Mouse (Mus musculus): ENCODE data around the gene Tmub1. TPM values are rescaled to one million over a fixed set of nuclear protein-coding genes. Genes with fewer than 3 reads are reported as not detected.

Gene Tmub1
- polyA plus RNA-seq, 1 experiment, result 9.8 TPM

DNA sequence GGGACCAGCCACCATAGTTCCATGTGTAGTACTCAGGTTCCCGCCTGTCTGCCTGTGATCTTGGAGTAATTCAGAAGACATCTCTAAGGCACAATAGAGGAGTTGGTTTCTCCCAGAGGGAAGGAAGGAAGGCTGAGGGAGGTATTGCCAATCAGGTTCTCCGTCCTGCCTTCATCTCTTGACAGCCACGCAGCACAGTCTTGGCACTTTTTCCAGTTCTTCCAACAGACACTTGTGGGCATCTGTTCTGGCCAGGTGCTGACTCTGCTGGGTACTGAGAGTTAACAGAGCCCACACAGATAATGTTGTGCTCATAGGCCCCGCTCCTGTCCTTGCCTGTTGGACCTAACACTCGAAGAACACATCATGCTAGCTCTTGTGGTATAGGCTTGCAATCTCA, 39.1 kb upstream of the Tmub1 start:
- Histone ChIP-seq H3K27me3 (ENCODE audit: control insufficient read depth, insufficient read depth, insufficient read length) (no peaks in the 10 kb centered on the region), H3ac (ENCODE audit: control insufficient read depth, insufficient read length, low read depth) (no peak overlapping the region), H3K4me3 (ENCODE audit: insufficient read depth, poor library complexity, severe bottlenecking) (no peak overlapping the region), H3K36me3 (ENCODE audit: control insufficient read depth, insufficient read depth) (peaks cover 63% of the 10 kb centered on the region), H3K79me2 (ENCODE audit: control insufficient read depth, insufficient read depth) (no peaks in the 10 kb centered on the region), H3K79me3 (ENCODE audit: low read depth) (no peaks in the 10 kb centered on the region)
- TF ChIP-seq MYOD1 (IDR thresholded peaks at IDR 0.05; ENCODE audit: control insufficient read depth, insufficient read length, low read depth) (no peak), USF1 (IDR thresholded peaks at IDR 0.05; ENCODE audit: low read depth) (no peak)

DNA sequence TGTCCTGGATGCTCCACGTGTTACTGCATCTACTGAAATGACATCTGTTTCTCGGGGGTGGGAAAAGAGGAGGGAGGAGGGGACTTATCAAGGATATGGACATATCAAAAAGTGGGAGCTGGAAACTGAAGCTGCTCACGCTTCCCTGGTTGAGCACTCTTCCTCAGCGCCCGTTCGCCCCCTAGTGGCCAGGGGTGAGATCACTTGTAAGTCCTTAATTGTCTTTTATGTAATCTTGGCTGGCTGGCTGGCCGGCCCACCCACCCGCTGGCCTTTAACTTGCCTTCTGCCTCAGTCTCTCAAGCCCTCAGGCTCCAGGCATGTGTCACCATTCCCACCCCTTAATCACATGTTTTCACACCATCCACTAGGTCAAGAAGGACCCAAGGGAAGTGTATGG, 38.4 kb upstream of the Tmub1 start:
- Histone ChIP-seq H3K79me3 (ENCODE audit: low read depth) (no peaks in the 10 kb centered on the region), H3K36me3 (ENCODE audit: control insufficient read depth, insufficient read depth) (peaks cover 61% of the 10 kb centered on the region), H3K4me3 (ENCODE audit: insufficient read depth, poor library complexity, severe bottlenecking) (no peak overlapping the region), H3K79me2 (ENCODE audit: control insufficient read depth, insufficient read depth) (no peaks in the 10 kb centered on the region), H3K27me3 (ENCODE audit: control insufficient read depth, insufficient read depth, insufficient read length) (no peaks in the 10 kb centered on the region), H3ac (ENCODE audit: control insufficient read depth, insufficient read length, low read depth) (no peak overlapping the region)
- TF ChIP-seq FOSL1 (IDR thresholded peaks at IDR 0.05; ENCODE audit: insufficient read depth, low read length, poor library complexity, severe bottlenecking), result no peak
- no peak for TF ChIP-seq MYOD1 (IDR thresholded peaks at IDR 0.05; ENCODE audit: control insufficient read depth, insufficient read length, low read depth)
- no peak for TF ChIP-seq MAX (IDR thresholded peaks at IDR 0.05)
- TF ChIP-seq MYOG (IDR thresholded peaks at IDR 0.05; ENCODE audit: control insufficient read depth, extremely low read depth, insufficient read length), result no peak
- no peak for TF ChIP-seq CEBPB (IDR thresholded peaks at IDR 0.05; ENCODE audit: low read depth)
- TF ChIP-seq USF1 (IDR thresholded peaks at IDR 0.05; ENCODE audit: low read depth), result no peak
- peak; percentile 65 for TF ChIP-seq CTCF (IDR thresholded peaks at IDR 0.05; ENCODE audit: control insufficient read depth, insufficient read depth, insufficient read length)

DNA sequence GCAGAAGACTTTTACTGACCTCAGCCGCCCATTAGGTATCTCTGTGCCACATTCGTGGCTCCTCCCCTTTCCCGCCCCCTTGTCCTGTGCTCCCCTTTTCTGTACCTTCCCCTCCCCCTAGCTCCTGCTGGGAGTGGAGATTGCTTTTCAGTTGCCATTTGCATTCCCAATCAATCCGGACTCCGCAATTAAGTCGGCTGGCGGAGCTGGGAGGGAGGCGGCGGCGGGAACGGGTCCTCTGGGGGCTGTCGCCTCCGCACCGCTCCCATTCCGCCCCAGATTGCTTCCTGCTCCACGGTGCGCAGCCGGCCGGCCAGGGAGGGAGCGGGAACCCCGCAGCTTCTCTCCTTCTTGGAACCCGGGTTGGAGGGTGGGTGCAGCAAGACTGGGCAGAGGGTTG, 37.3 kb upstream of the Tmub1 start:
- TF ChIP-seq MYOD1 (IDR thresholded peaks at IDR 0.05; ENCODE audit: control insufficient read depth, insufficient read length, low read depth), result no peak
- Histone ChIP-seq H3K79me3 (ENCODE audit: low read depth) (no peaks in the 10 kb centered on the region), H3ac (ENCODE audit: control insufficient read depth, insufficient read length, low read depth) (no peak overlapping the region), H3K27me3 (ENCODE audit: control insufficient read depth, insufficient read depth, insufficient read length) (no peaks in the 10 kb centered on the region), H3K4me3 (ENCODE audit: insufficient read depth, poor library complexity, severe bottlenecking) (no peak overlapping the region), H3K79me2 (ENCODE audit: control insufficient read depth, insufficient read depth) (no peaks in the 10 kb centered on the region), H3K36me3 (ENCODE audit: control insufficient read depth, insufficient read depth) (peaks cover 56% of the 10 kb centered on the region)

DNA sequence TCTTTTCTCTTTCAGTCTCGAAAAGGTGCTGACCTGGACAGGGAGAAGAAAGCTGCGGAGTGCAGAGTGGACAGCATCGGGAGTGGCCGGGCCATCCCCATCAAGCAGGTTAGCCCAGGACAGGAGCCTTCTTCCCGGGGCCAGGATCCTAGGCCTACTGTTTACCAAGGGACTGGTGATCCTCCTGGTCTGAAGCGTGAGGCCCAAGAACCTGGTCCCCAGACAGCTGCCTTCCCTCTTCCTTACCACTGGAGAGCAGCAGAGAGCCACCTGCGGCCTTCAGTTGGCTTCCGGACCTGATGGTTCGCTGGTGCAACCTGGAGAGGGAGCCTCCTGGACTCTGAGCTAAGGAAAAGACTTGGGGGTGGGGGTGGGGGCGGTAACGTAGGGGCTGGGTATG, 35.7 kb upstream of the Tmub1 start:
- TF ChIP-seq MYOG (IDR thresholded peaks at IDR 0.05; ENCODE audit: control insufficient read depth, extremely low read depth, insufficient read length) (no peak), CTCF (IDR thresholded peaks at IDR 0.05; ENCODE audit: control insufficient read depth, insufficient read depth, insufficient read length) (peak; percentile 52)
- H3K79me2 ChIP-seq (ENCODE audit: control insufficient read depth, insufficient read depth), result no peaks in the 10 kb centered on the region
- no peak overlapping the region for H3K4me3 ChIP-seq (ENCODE audit: insufficient read depth, poor library complexity, severe bottlenecking)
- H3K27me3 ChIP-seq (ENCODE audit: control insufficient read depth, insufficient read depth, insufficient read length), result no peaks in the 10 kb centered on the region
- peaks cover 53% of the 10 kb centered on the region for H3K36me3 ChIP-seq (ENCODE audit: control insufficient read depth, insufficient read depth)
- no peaks in the 10 kb centered on the region for H3K79me3 ChIP-seq (ENCODE audit: low read depth)
- no peak overlapping the region for H3ac ChIP-seq (ENCODE audit: control insufficient read depth, insufficient read length, low read depth)

DNA sequence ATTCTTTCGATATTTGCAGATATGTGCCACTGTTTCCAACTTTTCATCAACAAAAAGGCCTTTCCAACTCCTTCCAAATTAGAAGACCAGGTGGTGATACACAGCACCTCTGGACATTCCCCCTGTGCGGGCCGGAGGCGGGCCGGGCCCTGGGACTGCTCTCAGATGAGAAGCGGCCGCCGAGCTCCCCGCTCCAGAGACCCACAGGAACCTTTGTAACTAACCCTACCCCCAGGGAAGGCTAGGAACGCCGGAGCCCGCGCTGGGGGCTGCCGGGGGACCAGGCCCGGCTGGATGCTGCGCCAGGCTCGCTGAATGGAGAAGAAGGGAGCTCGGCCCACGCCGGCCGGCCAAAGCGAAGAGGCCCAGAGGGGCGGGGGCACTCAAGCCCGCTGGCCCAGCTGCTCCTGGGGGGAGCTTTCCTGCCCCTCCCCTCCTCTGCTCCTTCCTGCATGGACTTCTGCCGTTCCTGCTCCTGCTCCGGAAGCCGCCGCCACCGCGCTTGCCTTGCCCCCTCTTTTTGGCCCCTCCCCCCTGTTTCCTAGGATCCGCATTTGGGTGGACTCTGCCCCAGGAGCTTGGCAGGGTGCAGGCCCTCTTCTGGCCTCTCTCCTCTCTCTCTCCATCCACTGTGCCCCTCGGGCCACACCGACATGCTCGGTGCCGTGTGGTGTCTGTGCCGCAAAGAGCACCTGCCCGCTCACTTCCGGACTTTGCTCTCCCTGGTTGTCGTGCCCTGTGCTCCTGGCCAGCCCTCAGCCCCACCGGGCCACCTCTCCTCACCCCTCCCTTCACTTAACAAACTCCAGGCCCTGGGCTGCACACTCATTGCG, 34.8 kb upstream of the Tmub1 start:
- Histone ChIP-seq H3K79me2 (ENCODE audit: control insufficient read depth, insufficient read depth) (no peaks in the 10 kb centered on the region), H3K27me3 (ENCODE audit: control insufficient read depth, insufficient read depth, insufficient read length) (no peaks in the 10 kb centered on the region), H3K4me3 (ENCODE audit: insufficient read depth, poor library complexity, severe bottlenecking) (no peak overlapping the region), H3K36me3 (ENCODE audit: control insufficient read depth, insufficient read depth) (peaks cover 53% of the 10 kb centered on the region), H3ac (ENCODE audit: control insufficient read depth, insufficient read length, low read depth) (no peak overlapping the region), H3K79me3 (ENCODE audit: low read depth) (no peaks in the 10 kb centered on the region)
- TF ChIP-seq MAX (IDR thresholded peaks at IDR 0.05) (no peak), MYOD1 (IDR thresholded peaks at IDR 0.05; ENCODE audit: control insufficient read depth, insufficient read length, low read depth) (no peak), CEBPB (IDR thresholded peaks at IDR 0.05; ENCODE audit: low read depth) (no peak), FOSL1 (IDR thresholded peaks at IDR 0.05; ENCODE audit: insufficient read depth, low read length, poor library complexity, severe bottlenecking) (no peak)

DNA sequence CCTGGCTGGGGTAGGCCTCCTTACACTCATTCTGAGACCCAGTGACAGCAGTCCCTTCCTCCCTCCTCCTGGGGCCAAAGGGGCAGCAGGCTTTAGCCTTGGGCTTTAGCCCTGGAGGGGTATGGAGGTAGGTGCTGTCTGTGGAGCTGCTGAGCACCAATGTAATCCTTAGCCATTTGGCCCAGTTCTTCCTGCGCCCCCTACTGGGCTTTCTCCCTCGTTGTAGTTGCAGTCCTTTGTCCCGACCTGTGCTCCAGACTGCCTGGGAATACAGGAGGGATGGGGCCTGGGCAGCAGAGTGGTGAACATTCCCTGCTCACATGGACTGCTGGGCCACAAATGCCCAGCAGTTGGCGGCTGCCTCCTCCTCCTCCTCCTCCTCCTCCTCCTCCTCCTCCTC, 34.0 kb upstream of the Tmub1 start:
- no peak for TF ChIP-seq CEBPB (IDR thresholded peaks at IDR 0.05; ENCODE audit: low read depth)
- TF ChIP-seq MYOD1 (IDR thresholded peaks at IDR 0.05; ENCODE audit: control insufficient read depth, insufficient read length, low read depth), result no peak
- TF ChIP-seq FOSL1 (IDR thresholded peaks at IDR 0.05; ENCODE audit: insufficient read depth, low read length, poor library complexity, severe bottlenecking), result no peak
- TF ChIP-seq CTCF (IDR thresholded peaks at IDR 0.05; ENCODE audit: control insufficient read depth, insufficient read depth, insufficient read length), result peak; percentile 26
- TF ChIP-seq MAX (IDR thresholded peaks at IDR 0.05), result no peak
- no peak overlapping the region for H3K4me3 ChIP-seq (ENCODE audit: insufficient read depth, poor library complexity, severe bottlenecking)
- peaks cover under 1% of the 10 kb centered on the region for H3K79me3 ChIP-seq (ENCODE audit: low read depth)
- peaks cover 53% of the 10 kb centered on the region for H3K36me3 ChIP-seq (ENCODE audit: control insufficient read depth, insufficient read depth)
- no peak overlapping the region for H3ac ChIP-seq (ENCODE audit: control insufficient read depth, insufficient read length, low read depth)
- no peaks in the 10 kb centered on the region for H3K27me3 ChIP-seq (ENCODE audit: control insufficient read depth, insufficient read depth, insufficient read length)
- H3K79me2 ChIP-seq (ENCODE audit: control insufficient read depth, insufficient read depth), result peaks cover 7% of the 10 kb centered on the region
